Mouse (Mus musculus): ENCODE measurements around the gene Yipf1. TPM values are rescaled to one million over a fixed set of nuclear protein-coding genes. Genes with fewer than 3 reads are reported as not detected.
A peak's percentile ranks its signal among the peaks of the same experiment; 100 is the strongest.
"Not testable (repeated sequence)": the region's sequence is repeated elsewhere in the genome, so short reads cannot be mapped to it uniquely, and the experiment has no call there.

Yipf1 gene
- total RNA-seq, 2 experiments from 2014 or later, result 41.3 to 44.9 TPM

DNA sequence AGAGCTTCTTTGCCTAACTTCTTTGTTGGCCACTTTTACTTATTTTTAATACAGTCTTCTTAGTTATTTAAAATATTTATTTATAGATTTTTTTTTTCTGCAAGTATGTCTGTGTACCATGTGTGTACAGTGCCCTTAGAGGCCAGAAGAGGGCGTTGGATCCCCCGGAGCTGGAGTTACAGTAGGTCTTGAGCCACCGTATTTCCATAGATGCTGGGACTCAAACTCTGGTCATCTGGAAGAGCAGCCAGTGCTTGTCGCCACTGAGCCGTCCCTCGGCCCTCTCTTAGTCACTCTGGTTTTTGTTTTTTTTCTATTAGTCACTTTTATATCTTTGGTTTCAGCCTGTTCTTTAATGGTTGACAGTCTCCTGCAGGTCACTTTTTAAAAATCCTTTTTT lies 49.4 kb downstream of the Yipf1 start:
- intact Hi-C loops (cut with DNase I), result no loop called here

DNA sequence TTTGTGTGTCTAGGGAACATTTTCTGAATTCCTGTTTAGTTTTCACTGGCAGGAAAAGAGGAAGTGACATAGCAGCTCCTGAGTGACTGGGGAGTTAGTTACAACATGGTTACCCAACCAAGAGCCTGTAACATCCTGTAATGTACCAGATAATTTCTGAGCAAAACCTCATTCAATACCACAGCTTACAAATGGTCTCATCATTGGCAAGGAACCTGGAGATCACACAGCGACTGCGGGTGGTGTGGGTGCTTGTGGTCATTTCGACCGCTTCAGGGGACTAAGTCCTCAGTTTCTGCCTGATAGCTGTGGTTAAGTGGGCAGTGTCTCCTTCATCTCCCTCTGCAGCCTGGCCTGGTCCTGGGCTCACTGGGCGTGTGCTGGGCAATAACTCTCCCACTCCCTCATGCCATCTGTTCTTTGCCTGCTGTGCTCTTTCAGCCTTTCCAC lies 50.1 kb downstream of the Yipf1 start:
- intact Hi-C loops (cut with DNase I), result no loop called here

More for the DNA sequence above, 49.4 kb downstream of the Yipf1 start:
- DNase-seq (ENCODE audit: low spot score in 2 of 2), result no peak

GRCm38 (mm10) chr4:107366408-107366807 lies 52.2 kb downstream of the Yipf1 start:
- intact Hi-C loops (cut with DNase I); DNase-seq (ENCODE audit: low spot score in 2 of 2): not testable (repeated sequence)

More for the DNA sequence above, 50.1 kb downstream of the Yipf1 start:
- no peak for DNase-seq (ENCODE audit: low spot score in 2 of 2)

DNA sequence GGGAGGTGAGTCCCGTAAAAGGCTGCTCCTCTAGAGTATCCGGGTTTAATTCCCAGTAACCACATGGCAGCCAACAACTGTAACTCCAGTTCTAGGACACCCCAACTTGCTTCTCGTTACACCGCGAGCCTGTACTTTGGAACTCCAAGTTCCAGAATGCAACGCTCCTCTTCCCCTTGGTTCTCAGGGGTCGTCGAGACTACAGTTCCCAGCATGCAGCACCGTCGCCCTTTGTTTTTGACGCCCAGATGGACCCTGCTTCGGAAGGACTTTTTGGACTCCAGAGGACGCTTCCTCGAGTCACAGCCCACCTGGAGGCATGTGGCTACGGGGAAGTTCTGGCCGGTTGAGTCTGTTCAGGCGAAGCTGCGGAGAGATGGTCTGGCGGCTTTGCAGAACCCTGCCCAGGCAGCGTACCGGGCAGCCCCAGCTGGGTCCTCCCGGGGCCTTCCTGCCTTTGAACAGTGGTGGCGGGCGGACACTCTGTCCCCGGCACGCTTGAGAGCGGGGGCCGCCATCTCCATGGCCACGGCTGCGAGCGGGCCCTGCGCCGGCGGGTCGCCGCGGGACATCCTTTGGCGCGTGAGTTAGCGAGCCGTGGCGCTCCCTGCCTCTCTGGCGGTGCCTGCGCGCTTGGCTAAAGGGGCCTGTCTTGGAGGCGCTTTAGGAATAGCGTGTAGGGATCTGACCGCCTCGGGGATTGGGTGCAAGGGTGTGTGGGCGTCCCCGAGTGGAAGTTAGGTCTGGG lies 53.6 kb downstream of the Yipf1 start, which contains the start of gene Ndc1:
Gene Ndc1 (plus strand): TSS at position 218 of the 748 bp plus-strand sequence.
- intact Hi-C loops (cut with DNase I), result no loop called here
- DNase-seq (ENCODE audit: low spot score in 2 of 2), result peak; percentile 91 to 93

DNA sequence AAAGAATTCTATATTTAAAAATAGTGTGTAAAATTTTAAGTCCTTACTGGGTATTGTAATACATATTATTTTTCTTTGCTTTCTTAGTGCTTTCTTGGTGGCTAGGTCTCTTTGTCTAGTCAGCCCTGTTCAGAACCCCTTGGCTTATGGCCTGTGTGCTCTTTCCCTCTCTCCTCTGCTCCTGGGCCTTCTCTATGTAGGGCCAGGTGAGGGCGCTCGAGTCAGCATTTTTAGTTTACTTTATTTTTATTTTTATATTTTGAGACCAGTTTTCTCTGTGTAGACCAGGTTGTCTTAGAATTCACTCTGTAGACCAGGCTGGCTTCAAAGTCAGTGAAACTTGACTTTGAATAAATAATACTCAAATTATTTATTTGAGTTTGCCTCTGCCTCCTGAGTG lies 58.1 kb downstream of the Yipf1 start:
- DNase-seq (ENCODE audit: low spot score in 2 of 2), result no peak
- intact Hi-C loops (cut with DNase I), result no loop called here

DNA sequence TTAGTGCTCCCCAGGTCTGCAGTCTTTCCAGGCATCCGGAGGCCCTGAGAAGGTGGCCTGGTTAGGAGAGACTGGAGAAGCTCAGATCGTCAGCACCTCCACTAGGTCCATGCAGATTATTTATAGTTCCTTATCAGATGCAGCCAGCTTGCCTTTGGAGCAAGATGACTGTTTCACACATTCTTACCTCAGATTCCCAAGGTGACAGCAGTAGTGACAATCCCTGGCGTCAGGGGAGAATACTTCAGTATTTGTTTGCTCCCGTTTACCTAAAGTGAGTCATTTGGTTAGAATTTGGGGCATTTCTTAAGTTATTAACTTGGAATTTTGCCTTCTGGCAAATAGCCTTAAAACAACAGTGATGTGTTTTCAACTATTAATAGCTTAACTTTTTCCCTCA lies 60.5 kb downstream of the Yipf1 start:
- intact Hi-C loops (cut with DNase I), result loop anchor here (5.0 kb wide), 1 partner anchor 278 kb away; no protein-coding TSS in a partner anchor
- DNase-seq (ENCODE audit: low spot score in 2 of 2), result no peak

GRCm38 (mm10) chr4:107378954-107379353 lies 64.8 kb downstream of the Yipf1 start:
- intact Hi-C loops (cut with DNase I), result loop anchor here (5.0 kb wide), 1 partner anchor 273 kb away; no protein-coding TSS in a partner anchor

DNA sequence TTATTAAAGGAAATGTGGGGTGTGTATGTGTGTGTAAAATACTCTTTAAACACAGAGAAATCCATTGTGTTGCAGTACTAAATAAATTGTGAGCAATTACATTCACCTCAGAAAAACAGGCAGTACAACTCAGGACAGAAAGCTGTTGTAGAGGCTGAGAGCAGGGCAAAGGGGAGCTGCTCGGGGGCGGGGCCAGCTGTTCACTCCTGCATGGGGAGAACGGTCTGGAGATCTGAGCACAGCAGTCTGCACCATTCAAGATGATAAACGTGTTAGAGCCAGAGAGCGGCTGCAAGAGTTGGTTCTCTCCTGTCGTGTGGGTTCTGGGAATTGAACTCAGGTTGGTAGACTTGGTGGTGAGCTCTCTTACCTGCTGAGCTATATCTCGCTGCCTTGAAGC lies 66.7 kb downstream of the Yipf1 start:
- DNase-seq (ENCODE audit: low spot score in 2 of 2), result no peak
- intact Hi-C loops (cut with DNase I), result no loop called here

More at GRCm38 (mm10) chr4:107378954-107379353, 64.8 kb downstream of the Yipf1 start:
- DNase-seq (ENCODE audit: low spot score in 2 of 2), result no peak

DNA sequence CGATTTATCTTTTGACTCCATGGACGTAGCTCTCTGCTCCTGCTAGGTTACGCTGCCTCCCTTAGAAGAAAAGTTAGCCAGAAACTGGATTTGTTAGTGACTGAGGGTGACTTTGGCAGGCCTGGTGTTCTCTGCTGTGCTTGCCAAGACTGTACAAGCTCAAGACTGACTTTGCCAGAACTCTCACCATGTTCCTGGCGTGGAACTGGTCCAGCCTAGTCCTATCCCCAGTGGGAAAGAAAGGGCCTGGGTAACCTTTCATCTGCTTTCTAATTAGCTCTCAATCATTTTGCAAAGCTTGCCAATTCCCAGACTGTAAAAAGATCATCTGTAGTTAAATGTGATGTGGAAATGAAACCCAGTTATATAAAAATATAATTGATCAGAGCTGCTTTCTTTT lies 72.9 kb downstream of the Yipf1 start:
- intact Hi-C loops (cut with DNase I), result no loop called here
- peak; percentile 14 to 23 for DNase-seq (ENCODE audit: low spot score in 2 of 2)

GRCm38 (mm10) chr4:107387465-107387864 lies 73.3 kb downstream of the Yipf1 start:
- intact Hi-C loops (cut with DNase I), result no loop called here
- no peak for DNase-seq (ENCODE audit: low spot score in 2 of 2)

DNA sequence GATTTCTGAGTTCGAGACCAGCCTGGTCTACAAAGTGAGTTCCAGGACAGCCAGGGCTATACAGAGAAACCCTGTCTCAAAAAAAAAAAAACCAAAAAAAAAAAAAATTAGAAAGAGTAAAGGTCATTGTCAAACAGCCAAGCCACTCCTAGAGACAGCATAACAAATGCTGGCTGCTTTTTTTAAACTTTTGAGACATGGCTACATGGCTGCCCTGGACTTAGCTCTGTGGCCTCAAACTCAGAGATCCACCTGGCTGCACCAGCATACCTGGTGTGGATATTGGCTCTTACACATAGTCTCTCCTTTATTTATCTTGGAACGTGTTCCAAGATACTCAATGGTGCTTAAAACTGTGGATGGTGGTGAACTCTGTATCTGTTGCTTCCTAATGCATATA lies 74.1 kb downstream of the Yipf1 start:
- intact Hi-C loops (cut with DNase I), result no loop called here
- DNase-seq (ENCODE audit: low spot score in 2 of 2), result no peak

DNA sequence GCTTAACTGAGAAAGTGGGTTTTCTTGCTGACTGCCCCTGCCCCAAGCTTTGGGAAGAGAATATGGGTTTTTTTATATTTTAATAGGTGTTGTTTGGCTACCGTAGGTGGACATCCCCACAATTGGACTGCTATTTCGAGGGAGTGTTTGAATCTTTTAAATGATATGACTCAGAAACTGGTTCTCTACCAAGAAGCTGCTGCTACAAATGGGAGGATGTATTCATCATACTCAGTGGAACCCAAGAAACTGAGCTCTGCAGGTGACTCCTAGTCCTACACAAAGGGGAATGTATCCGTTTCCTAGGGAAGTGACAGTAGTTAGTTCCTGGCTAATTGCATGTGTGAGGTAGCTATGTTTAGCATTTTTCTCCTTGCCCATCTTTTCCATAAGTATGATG lies 75.2 kb downstream of the Yipf1 start:
- intact Hi-C loops (cut with DNase I), result no loop called here
- peak in 1 of 2 experiments; percentile 60 for DNase-seq (ENCODE audit: low spot score in 2 of 2)

GRCm38 (mm10) chr4:107393771-107394170 lies 79.6 kb downstream of the Yipf1 start:
- intact Hi-C loops (cut with DNase I), result no loop called here
- no peak for DNase-seq (ENCODE audit: low spot score in 2 of 2)

Other genes starting within 250 kb of the Yipf1 start
- gene Mrpl37, start 247.5 kb upstream of the Yipf1 start, total RNA-seq (2021), result 10 to 100 TPM; 61.8 to 62.8 TPM
- 1 to 10 TPM; 6.5 to 7.4 TPM for gene Cyb5rl, start 247.4 kb upstream of the Yipf1 start, total RNA-seq (2021)
- not detected for gene Cdcp2, start 217.5 kb upstream of the Yipf1 start, total RNA-seq (2021)
- 100 to 1,000 TPM; 219 to 231 TPM for gene Tmem59, start 136.0 kb upstream of the Yipf1 start, total RNA-seq (2021)
- gene Tceanc2, start 135.2 kb upstream of the Yipf1 start, total RNA-seq (2021), result 10 to 100 TPM; 17.3 to 19.0 TPM
- gene Ldlrad1, start 105.2 kb upstream of the Yipf1 start, total RNA-seq (2021), result not detected
- 10 to 100 TPM; 32.3 to 33.1 TPM for gene Lrrc42, start 60.8 kb upstream of the Yipf1 start, total RNA-seq (2021)
- 10 to 100 TPM; 15.9 to 20.8 TPM for gene Hspb11, start 60.8 kb upstream of the Yipf1 start, total RNA-seq (2021)
- gene Dio1, start 7.2 kb upstream of the Yipf1 start, total RNA-seq (2021), result not detected
- gene Ndc1, start 53.4 kb downstream of the Yipf1 start, total RNA-seq (2021), result 10 to 100 TPM; 12.1 to 12.2 TPM
- gene Glis1, start 120.2 kb downstream of the Yipf1 start, total RNA-seq (2021), result 1 to 10 TPM in 1 of 2 experiments, under 1 TPM in 1; 0.82 to 1.1 TPM

Measured in left cerebral cortex, postnatal 25 days (tissue).